Mouse (Mus musculus): ENCODE data around the gene Trp53bp1. TPM values are rescaled to one million over a fixed set of nuclear protein-coding genes. Genes with fewer than 3 reads are reported as not detected.

Gene Trp53bp1
- polyA plus RNA-seq (2014; fragmentation: Nextera tagmentation; extraction: Ambion mirVana): 165 and 170 TPM in 2 replicates

GRCm38 (mm10) chr2:121271236-121271927 lies at the start of gene Trp53bp1:
Trp53bp1 (minus strand) TSS chr2:121271407.
- peak; percentile 98 for ATAC-seq (ENCODE audit: low FRiP score)
- Histone ChIP-seq H3K36me3 (replicated peaks; ENCODE audit: control insufficient read depth, insufficient read depth) (peaks cover 37% of the 10 kb centered on the region), H3K9ac (peak within 1 kb of the TSS; percentile 91), H3K27ac (peak within 1 kb of the TSS; percentile 98), H3K4me2 (replicated peaks) (peak within 1 kb of the TSS; percentile 81), H3K4me3 (replicated peaks; ENCODE audit: low read length) (peak within 1 kb of the TSS; percentile 84), H3K9me3 (ENCODE audit: control insufficient read depth, low read length) (no peaks in the 10 kb centered on the region), H3K4me1 (replicated peaks; ENCODE audit: control insufficient read depth, insufficient read depth, low read length) (peaks cover 34% of the 10 kb centered on the region), H3K27me3 (ENCODE audit: control insufficient read depth, insufficient read depth, low read length) (no peaks in the 10 kb centered on the region)
- under 1% methylated on average over 37 of the region's 37 CpGs for WGBS
- DNase-seq (ENCODE audit: low spot score): peak; percentile 96

DNA sequence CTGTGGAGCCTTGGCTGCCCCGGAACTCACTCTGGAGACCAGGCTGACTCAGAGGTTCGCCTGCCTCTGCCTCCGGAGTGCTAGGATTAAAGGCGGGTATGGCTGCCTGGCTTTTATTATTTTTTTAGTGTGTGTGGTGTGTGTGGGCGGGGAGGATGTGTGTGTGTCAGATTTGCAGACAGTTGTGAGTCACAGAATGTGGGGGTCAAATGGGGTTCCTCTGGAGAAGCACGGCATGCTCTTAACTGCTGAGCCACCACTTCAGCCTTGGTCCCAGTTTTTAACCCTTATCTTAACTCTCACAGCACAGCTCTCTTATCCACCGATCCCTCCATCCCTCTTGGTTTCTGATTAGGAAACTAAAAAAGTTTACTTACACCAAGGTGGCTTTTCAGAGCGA lies 45.1 kb upstream of the Trp53bp1 start:
- no peak overlapping the region for H3K27ac ChIP-seq
- no peak for DNase-seq (ENCODE audit: low spot score)
- WGBS: 84% methylated on average over 8 of the region's 8 CpGs
- H3K9ac ChIP-seq: no peak overlapping the region
- ATAC-seq (ENCODE audit: low FRiP score): no peak
- no peaks in the 10 kb centered on the region for H3K27me3 ChIP-seq (ENCODE audit: control insufficient read depth, insufficient read depth, low read length)
- no peak overlapping the region for H3K4me3 ChIP-seq (replicated peaks; ENCODE audit: low read length)
- no peaks in the 10 kb centered on the region for H3K4me1 ChIP-seq (replicated peaks; ENCODE audit: control insufficient read depth, insufficient read depth, low read length)
- H3K9me3 ChIP-seq (ENCODE audit: control insufficient read depth, low read length): no peaks in the 10 kb centered on the region
- peaks cover 58% of the 10 kb centered on the region for H3K36me3 ChIP-seq (replicated peaks; ENCODE audit: control insufficient read depth, insufficient read depth)
- no peak overlapping the region for H3K4me2 ChIP-seq (replicated peaks)

GRCm38 (mm10) chr2:121308997-121309416 lies 37.8 kb upstream of the Trp53bp1 start:
- ATAC-seq (ENCODE audit: low FRiP score) (no peak), DNase-seq (ENCODE audit: low spot score) (no peak)
- Histone ChIP-seq H3K27ac (no peak overlapping the region), H3K4me1 (replicated peaks; ENCODE audit: control insufficient read depth, insufficient read depth, low read length) (no peaks in the 10 kb centered on the region), H3K4me3 (replicated peaks; ENCODE audit: low read length) (no peak overlapping the region), H3K36me3 (replicated peaks; ENCODE audit: control insufficient read depth, insufficient read depth) (peaks cover 65% of the 10 kb centered on the region), H3K9ac (no peak overlapping the region), H3K9me3 (ENCODE audit: control insufficient read depth, low read length) (no peaks in the 10 kb centered on the region), H3K4me2 (replicated peaks) (no peak overlapping the region), H3K27me3 (ENCODE audit: control insufficient read depth, insufficient read depth, low read length) (no peaks in the 10 kb centered on the region)
- WGBS: 54% methylated on average over 5 of the region's 5 CpGs

- Histone ChIP-seq H3K27me3 (ENCODE audit: control insufficient read depth, insufficient read depth, low read length) (no peaks in the 10 kb centered on the region), H3K27ac (no peak overlapping the region), H3K4me3 (replicated peaks; ENCODE audit: low read length) (no peak overlapping the region), H3K4me2 (replicated peaks) (no peak overlapping the region), H3K4me1 (replicated peaks; ENCODE audit: control insufficient read depth, insufficient read depth, low read length) (peaks cover 23% of the 10 kb centered on the region), H3K9ac (no peak overlapping the region), H3K9me3 (ENCODE audit: control insufficient read depth, low read length) (no peaks in the 10 kb centered on the region), H3K36me3 (replicated peaks; ENCODE audit: control insufficient read depth, insufficient read depth) (peaks cover 61% of the 10 kb centered on the region)
- DNase-seq (ENCODE audit: low spot score): no peak
- WGBS: 87% methylated on average over 10 of the region's 10 CpGs
- no peak for ATAC-seq (ENCODE audit: low FRiP score)
Observed at GRCm38 (mm10) chr2:121300036-121300435, 28.8 kb upstream of the Trp53bp1 start.

GRCm38 (mm10) chr2:121299471-121299870 lies 28.3 kb upstream of the Trp53bp1 start:
- WGBS: 87% methylated on average over 17 of the region's 17 CpGs
- no peaks in the 10 kb centered on the region for H3K9me3 ChIP-seq (ENCODE audit: control insufficient read depth, low read length)
- H3K4me1 ChIP-seq (replicated peaks; ENCODE audit: control insufficient read depth, insufficient read depth, low read length): peaks cover 29% of the 10 kb centered on the region
- no peak overlapping the region for H3K27ac ChIP-seq
- H3K4me3 ChIP-seq (replicated peaks; ENCODE audit: low read length): no peak overlapping the region
- no peaks in the 10 kb centered on the region for H3K27me3 ChIP-seq (ENCODE audit: control insufficient read depth, insufficient read depth, low read length)
- no peak overlapping the region for H3K9ac ChIP-seq
- ATAC-seq (ENCODE audit: low FRiP score): no peak
- peaks cover 55% of the 10 kb centered on the region for H3K36me3 ChIP-seq (replicated peaks; ENCODE audit: control insufficient read depth, insufficient read depth)
- no peak for DNase-seq (ENCODE audit: low spot score)
- H3K4me2 ChIP-seq (replicated peaks): no peak overlapping the region

DNA sequence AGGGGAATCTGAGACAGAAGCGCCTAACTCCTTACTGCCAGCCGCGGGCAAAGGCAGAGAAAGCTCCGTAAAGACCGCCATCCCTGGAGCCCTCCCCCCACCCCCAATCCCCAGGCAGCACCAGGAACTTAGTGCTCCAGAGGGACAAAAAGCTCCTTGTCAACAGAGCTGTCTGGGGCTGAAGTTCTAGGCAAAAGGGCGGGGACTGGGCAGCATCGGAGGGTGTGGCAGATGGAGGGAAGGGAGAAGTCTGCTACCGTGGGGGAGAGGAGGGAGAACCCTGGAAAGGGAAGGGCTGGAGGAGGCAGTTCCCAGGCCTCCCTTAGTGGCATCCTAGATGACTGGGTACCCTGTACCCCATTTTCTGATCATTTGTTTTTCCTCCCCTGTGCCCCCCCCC lies 26.9 kb upstream of the Trp53bp1 start:
- H3K9ac ChIP-seq: peak overlapping the region; percentile 64; the same call in 1 of the 2 replicates
- peak overlapping the region; percentile 50; the same call in 1 of the 2 replicates for H3K4me3 ChIP-seq (replicated peaks; ENCODE audit: low read length)
- no peak for DNase-seq (ENCODE audit: low spot score)
- no peak overlapping the region for H3K27ac ChIP-seq
- H3K9me3 ChIP-seq (ENCODE audit: control insufficient read depth, low read length): no peaks in the 10 kb centered on the region
- peaks cover 42% of the 10 kb centered on the region for H3K36me3 ChIP-seq (replicated peaks; ENCODE audit: control insufficient read depth, insufficient read depth)
- H3K4me2 ChIP-seq (replicated peaks): peak overlapping the region; percentile 68
- WGBS: 5% methylated on average over 7 of the region's 8 CpGs
- no peak for ATAC-seq (ENCODE audit: low FRiP score)
- H3K4me1 ChIP-seq (replicated peaks; ENCODE audit: control insufficient read depth, insufficient read depth, low read length): peaks cover 37% of the 10 kb centered on the region
- H3K27me3 ChIP-seq (ENCODE audit: control insufficient read depth, insufficient read depth, low read length): no peaks in the 10 kb centered on the region

GRCm38 (mm10) chr2:121297701-121298100 lies 26.5 kb upstream of the Trp53bp1 start:
- H3K27ac ChIP-seq: 0 out of 2 replicates have a peak overlapping the region, but pooled peaks have one; percentile 81
- WGBS: 9% methylated on average over 9 of the region's 9 CpGs
- peak overlapping the region; percentile 64; the same call in 1 of the 2 replicates for H3K9ac ChIP-seq
- no peak for ATAC-seq (ENCODE audit: low FRiP score)
- peak overlapping the region; percentile 68 for H3K4me2 ChIP-seq (replicated peaks)
- H3K4me1 ChIP-seq (replicated peaks; ENCODE audit: control insufficient read depth, insufficient read depth, low read length): peaks cover 37% of the 10 kb centered on the region
- DNase-seq (ENCODE audit: low spot score): no peak
- H3K36me3 ChIP-seq (replicated peaks; ENCODE audit: control insufficient read depth, insufficient read depth): peaks cover 37% of the 10 kb centered on the region
- H3K4me3 ChIP-seq (replicated peaks; ENCODE audit: low read length): peak overlapping the region; percentile 50; the same call in 1 of the 2 replicates
- H3K9me3 ChIP-seq (ENCODE audit: control insufficient read depth, low read length): no peaks in the 10 kb centered on the region
- no peaks in the 10 kb centered on the region for H3K27me3 ChIP-seq (ENCODE audit: control insufficient read depth, insufficient read depth, low read length)

- Histone ChIP-seq H3K36me3 (replicated peaks; ENCODE audit: control insufficient read depth, insufficient read depth) (peaks cover 28% of the 10 kb centered on the region), H3K4me2 (replicated peaks) (peak overlapping the region; percentile 68), H3K27ac (peak overlapping the region; percentile 81), H3K4me3 (replicated peaks; ENCODE audit: low read length) (peak overlapping the region; percentile 50), H3K9ac (peak overlapping the region; percentile 64), H3K9me3 (ENCODE audit: control insufficient read depth, low read length) (no peaks in the 10 kb centered on the region), H3K4me1 (replicated peaks; ENCODE audit: control insufficient read depth, insufficient read depth, low read length) (peaks cover 37% of the 10 kb centered on the region), H3K27me3 (ENCODE audit: control insufficient read depth, insufficient read depth, low read length) (no peaks in the 10 kb centered on the region)
- DNase-seq (ENCODE audit: low spot score) (no peak), ATAC-seq (ENCODE audit: low FRiP score) (no peak)
- WGBS: 7% methylated on average over 6 of the region's 6 CpGs
Observed at GRCm38 (mm10) chr2:121296754-121297231, 25.6 kb upstream of the Trp53bp1 start.

DNA sequence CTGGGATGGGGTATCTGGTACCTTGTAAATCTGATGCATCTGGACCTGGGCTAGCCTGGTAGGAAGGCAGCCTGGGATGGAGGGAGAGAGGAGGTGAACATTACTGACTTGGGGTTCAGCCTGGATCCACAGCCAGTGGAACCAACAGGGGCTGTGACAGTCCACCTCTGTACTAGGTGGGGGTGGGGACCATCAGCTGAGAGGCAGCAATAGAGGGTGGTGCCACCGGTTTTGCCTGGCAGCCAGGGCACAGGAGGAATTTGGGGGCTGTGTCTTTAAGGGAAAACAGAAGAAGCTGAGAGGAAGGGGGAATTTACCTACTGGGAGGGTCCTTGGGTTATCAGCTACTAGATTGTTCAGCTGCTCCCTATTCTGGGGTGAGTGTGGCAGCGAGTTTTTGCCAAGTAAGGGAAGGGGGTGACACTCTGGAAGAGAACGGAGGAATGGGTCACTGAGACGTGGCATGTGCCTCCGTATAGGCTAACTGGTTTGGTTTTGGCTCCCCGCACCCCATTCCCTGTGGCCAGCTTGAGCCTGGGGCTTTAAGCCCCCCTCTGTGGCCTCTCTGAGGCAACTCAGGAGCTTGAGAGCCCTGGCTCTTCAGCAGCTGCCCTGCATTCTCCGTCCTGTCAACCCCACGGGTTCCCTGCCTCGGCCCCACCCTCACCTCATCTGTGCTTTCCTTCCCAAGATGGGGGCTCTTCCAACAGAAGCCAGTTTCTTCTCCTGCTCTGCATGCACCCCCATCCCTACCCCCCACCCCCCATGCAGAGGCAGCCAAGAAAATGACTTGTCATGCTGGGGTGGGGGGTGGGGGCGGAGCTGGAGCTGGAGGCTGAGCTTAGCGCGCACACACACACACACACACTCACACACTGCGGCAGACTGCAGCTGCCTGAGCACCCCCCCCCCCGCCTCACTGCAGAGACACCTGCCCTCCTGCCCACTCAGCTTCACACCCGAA lies 24.7 kb upstream of the Trp53bp1 start:
- DNase-seq (ENCODE audit: low spot score) (peak; percentile 64), ATAC-seq (ENCODE audit: low FRiP score) (peak; percentile 56)
- Histone ChIP-seq H3K27ac (peak overlapping the region; percentile 81), H3K4me1 (replicated peaks; ENCODE audit: control insufficient read depth, insufficient read depth, low read length) (peaks cover 37% of the 10 kb centered on the region), H3K4me3 (replicated peaks; ENCODE audit: low read length) (peak overlapping the region; percentile 50), H3K27me3 (ENCODE audit: control insufficient read depth, insufficient read depth, low read length) (no peaks in the 10 kb centered on the region), H3K36me3 (replicated peaks; ENCODE audit: control insufficient read depth, insufficient read depth) (peaks cover 19% of the 10 kb centered on the region), H3K4me2 (replicated peaks) (peak overlapping the region; percentile 68), H3K9ac (peak overlapping the region; percentile 64), H3K9me3 (ENCODE audit: control insufficient read depth, low read length) (no peaks in the 10 kb centered on the region)
- under 1% methylated on average over 15 of the region's 15 CpGs for WGBS

Measured in hindbrain, embryonic 14.5 days (tissue).